Mouse (Mus musculus): ENCODE measurements around the gene Wdr63. TPM values are rescaled to one million over a fixed set of nuclear protein-coding genes. Genes with fewer than 3 reads are reported as not detected.

The Wdr63 gene
- total RNA-seq, 4 experiments from 2014 or later: 0.21 to 1.5 (median 0.29) TPM

DNA sequence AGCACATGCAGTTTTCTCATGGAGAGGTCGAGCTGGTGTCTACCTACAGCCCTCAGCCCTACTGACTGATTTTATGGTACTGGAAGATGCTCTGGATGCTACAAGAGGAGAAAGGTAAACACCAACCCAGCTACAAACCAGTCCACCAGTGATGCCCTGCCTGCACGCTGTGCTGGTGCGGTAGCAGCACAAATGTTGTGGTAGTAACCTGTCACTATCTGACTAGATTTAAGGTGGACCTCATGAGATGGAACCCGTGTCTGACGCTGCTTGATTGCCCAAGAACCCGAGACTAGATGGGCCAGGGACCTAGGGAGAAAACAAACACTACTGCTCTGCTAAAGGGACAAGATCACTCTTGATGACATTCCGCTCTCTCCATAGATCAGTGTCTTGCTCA is 50.8 kb downstream of the Wdr63 start:
- DNase-seq (ENCODE audit: low spot score in 2 of 2): no peak

DNA sequence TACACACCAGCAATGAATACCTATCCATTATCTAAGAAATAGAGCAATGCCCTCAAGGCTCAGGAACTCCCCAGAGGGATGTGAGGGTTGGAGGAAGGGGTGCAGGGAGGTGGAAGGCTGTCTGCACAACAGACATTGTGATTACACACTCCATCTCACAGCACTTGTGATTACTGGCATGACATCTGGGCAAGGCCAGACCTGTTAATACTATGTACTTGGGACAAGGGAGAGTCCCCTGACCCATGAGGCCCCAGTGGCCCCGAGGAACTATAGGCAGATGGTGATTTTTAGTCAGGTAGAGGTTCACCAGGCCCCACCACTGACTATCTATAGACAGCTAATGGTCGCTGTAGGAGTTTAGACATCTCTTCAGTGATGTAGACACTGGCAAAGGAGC is 54.1 kb downstream of the Wdr63 start:
- no peak for DNase-seq (ENCODE audit: low spot score in 2 of 2)

DNA sequence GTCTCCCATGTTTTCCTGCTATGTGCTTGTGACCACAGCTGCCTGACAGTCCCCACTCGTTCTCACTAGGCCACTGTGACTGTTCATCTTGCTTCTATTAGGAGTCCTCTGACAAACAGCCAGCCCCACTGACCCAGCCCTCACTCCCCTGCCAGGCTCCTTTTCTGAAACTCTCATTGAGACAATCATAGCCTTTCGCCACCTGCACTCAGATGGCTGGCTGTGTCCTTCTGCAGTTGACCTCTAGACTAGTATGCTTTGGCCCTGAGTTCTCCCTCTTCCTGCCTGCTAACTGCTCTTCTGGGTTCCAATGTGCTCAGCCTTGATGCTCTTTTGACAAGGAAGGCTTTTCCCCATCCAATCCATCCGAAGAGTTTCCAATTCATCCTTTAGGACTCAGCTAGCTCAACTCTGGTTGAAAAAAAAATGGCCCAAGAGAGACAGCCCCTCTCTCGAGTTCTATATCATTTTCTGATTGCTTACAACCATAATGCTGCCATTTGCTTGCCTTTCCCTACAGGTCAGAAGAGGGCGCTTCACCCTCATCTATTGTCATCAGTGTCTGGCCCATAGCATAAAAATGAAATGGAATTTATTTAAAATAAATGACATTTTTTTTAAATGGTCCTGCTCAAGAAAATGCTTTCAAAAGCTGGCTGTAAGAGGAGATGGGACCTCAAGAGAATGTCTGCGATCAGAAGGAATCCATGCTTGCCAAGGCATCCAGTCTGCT is 54.7 kb downstream of the Wdr63 start:
- DNase-seq (ENCODE audit: low spot score in 2 of 2): no peak

DNA sequence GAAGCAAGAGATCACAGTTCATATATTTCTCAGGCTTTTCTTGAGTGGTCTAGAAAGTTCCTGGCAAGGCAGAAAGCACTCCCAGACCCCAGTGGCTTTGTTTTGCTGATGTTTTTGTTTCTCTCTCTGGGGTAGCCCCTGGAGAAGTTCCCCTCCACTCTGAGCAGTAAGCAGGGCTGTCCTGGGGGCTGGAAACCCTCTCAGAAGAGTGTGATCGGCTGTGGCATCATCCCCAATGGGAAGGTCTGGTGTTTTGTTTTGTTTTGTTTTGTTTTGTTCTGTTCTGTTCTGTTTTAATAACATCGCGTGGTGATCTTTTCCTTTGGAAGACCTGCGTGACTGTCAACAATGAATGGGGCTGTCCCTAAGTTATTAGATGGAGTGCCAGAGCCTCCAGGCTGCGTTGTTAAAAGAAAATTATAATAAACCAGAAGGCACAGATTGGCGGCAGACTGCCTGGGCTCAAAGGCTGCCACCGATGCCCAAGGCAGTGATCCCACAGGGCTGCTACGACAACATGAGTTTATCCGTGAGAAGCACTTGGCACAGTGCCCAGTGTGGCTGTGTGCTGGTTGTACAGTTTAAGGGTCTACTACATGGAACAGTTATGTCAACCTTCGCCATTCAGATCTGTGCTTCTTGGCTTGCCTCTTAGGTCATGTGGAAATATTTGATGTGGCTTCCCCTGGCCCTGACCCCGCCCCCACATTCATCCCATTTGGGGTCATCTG is 56.5 kb downstream of the Wdr63 start:
- no peak for DNase-seq (ENCODE audit: low spot score in 2 of 2)

DNA sequence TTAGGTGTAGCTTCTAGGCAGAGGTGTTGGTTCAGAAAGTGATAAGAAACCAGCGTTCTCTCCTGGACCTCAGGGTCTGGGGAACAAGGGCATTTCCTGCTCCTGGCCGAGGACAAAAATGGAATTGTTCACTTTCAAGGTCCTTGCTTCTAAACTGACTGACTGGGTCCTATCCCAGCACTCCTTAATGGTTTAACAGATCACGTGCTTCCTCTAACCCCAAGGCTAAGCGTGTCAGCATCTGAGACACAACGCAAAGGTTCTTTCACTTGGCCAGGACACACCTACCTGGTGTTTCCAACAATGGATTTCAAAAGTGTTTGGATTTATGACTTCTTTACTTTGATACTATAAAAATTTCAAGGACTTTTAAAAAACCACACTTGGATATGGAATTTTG is 58.0 kb downstream of the Wdr63 start:
- DNase-seq (ENCODE audit: low spot score in 2 of 2): no peak

DNA sequence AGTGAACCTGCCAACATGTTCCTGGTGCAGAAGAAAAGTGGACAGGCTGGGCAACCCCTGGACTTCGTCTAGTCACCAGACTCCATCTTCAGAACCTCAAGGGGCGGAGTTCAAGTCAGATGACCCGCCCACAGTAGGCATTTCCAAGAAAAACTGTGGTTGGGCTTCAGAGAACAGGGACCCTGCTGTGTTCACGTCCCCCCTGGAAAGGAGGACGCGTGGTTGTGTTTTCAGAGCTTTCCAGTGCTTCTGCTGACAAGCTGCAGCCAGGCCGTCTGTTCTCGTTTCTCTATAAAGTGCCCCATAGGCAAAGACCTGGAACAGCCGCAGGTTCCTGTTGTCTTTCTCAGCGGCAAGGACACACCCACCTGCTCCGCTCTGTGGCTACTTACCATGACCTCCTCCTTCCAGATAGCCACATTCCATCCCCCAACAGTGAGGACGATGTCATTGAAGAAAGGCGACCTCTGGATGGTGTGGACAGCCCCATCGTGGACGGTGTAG is 60.2 kb downstream of the Wdr63 start:
- DNase-seq (ENCODE audit: low spot score in 2 of 2): no peak

DNA sequence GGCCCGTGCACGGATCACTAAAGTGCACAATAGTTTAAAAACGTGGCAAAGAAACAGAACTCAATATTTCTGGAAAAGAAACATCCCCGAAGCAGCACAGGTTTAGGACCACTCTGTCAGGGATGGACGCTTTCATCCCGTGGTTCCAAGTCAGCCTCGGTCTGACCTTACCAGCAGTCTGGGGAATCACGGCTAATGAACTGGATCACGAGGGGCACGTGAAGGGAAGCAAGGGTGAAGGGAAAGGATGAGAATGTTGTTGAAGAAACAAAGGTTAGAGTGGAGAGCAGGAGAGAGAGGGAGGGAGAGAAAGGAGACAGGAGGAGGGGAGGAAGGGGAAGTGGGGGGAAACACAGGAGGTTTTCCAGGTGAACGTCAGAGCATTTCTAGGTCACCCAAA is 61.9 kb downstream of the Wdr63 start:
- DNase-seq (ENCODE audit: low spot score in 2 of 2): no peak

DNA sequence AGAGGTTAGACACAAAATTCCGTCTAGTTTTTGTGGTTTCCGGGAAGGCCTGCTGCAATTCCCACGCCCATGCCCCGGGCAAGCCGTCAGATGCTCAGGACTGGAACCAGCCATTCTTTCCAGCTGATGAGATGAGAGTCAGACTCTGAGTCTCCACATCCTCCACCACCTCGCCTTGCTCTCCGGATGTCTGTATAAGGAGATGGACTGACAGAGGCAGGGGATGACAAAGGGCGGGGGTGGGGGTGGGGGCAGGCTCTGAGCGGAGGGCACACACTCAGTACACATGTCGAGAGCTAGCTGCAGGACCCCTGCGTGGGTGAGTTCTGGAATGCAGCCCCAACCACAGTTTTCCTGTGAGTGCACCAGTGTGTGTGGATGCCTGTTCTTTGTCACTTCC is 63.0 kb downstream of the Wdr63 start:
- no peak for DNase-seq (ENCODE audit: low spot score in 2 of 2)

DNA sequence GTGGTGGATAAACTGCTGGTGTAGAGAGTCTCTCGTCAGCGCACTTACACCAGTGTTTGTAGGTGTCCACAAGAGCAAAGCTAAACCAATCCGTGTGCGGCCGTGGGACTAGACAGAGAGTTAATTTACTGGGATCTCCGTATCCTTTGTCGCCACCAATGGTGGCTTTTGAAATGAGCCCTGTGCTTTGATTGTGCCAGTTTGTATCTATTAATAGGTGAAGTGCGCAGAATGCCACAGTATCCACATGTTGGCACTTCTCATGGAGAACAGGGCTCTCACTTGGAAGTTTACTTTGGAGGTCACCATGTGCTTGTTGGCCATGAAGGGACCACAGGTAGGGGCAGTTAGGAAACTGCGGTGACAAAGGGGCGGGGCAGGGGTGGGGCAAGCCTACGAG is 66.5 kb downstream of the Wdr63 start:
- DNase-seq (ENCODE audit: low spot score in 2 of 2): no peak

DNA sequence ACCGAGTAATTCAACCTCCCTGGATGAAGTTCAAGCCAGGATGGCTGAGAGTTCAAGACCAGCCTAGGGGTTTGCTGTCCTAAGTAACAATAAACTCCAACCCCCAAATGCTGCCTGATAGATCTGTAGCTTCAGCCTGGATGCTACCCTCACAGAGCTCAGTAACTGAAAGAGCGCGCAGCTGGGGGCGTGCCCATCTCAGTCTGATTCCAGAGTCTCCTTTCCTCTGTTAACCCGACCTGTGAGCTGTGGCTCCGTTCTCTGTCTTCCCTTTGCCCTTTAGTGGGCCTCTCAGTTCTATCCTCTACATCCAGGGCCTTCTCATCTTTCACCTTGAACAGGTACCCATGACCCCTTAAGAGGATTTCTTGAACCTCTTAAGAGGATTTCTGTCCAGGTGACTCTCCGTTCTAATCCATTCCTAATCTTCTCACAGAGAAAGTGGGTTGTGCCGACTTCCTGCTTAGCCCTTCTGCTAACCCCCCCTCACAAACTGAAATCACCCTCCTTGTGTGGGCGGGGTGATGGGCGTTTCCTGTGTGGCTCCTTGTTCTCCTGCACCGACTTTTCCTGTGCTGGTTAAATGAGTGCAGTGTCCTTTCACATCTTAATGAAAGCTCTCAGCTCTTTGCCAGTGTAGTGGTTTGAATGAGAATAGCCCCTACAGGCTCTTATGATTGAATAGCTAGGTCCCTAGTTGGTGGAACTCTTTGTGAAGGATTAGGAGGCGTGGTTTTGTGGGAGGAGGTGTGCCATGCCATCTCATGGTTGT is 68.6 kb downstream of the Wdr63 start:
- no peak for DNase-seq (ENCODE audit: low spot score in 2 of 2)

DNA sequence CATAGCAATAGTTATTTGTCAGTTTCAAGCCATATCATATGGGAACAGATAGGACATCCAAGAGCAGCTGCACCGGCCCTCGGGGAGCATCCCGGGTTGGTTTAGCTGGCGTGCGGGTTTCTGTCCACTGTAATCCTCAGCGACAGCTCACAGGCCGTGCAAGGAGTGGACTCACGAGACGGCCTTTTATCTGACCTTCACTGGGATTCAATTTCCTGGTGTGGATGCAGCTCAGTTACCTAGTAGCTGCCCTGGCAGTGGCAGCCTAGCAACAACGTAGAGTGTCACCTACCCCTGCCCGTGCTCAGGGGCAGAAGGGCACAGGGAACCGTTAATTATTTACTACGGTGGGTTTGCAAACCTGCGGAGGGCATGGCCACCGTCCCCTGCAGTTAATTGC is 70.0 kb downstream of the Wdr63 start:
- DNase-seq (ENCODE audit: low spot score in 2 of 2): no peak

DNA sequence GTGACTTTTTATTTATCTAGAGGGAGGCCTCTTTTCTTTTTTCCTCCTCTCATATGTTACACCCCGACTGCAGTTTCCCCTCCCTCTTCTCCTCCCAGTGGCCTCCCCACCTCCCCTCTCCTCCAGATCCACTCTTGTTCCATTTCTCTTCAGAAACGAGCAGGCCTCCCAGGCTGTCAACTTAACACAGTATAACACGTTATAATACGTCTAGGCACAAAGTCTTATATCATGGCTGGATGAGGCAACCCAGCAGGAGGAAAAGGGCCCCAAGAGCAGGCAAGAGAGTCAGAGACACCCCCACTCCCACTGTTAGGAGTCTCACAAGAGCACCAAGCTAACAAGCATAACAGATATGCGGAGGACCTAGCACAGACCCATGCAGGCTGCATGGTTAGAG is 75.0 kb downstream of the Wdr63 start:
- DNase-seq (ENCODE audit: low spot score in 2 of 2): no peak

DNA sequence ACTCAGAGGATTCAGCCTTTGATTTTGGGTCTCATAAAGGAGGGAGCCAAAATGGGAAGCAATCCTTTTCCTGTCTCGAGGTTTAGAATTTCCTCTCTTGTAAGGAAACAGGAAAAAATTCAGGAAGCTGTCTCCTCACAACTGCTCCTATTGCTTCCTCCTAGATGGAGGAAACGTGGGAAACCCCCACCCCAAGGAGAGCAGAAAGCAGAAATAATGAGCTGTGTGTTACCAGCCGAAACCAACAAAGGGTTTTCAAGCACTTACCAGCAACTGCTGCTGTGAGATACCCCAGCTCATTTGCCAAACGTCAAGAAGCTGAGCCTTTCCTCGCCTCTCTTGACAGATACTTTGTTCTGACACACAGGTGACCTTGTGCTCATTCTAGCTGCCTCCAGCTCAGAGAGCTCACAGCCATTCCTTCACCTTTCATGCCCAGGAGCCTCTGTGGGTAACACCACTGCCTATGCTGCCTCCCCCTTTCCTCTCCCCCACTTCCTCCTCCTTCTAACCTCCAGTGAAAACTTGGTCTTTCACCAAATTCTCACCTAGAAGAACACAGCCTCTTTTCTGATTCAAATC is 77.6 kb downstream of the Wdr63 start:
- DNase-seq (ENCODE audit: low spot score in 2 of 2): no peak

DNA sequence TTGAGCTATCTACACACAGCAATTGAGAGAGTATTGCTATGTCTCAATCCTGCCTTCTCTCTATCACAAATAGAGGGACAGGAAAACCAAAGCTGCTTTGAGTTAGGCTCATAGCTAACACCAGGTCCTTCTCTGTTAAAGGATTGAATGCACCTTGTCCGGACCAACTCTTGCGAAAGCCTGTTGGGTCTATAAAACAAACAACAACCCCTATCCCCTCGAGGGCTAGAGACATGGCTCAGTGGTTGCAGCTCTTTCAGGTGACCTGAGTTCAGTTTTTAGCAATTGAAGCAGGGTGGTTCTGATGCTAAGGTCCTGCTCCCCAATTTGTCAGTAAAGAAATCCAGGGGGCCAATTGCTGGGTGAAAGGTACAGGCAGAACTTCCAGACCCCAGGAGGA is 78.7 kb downstream of the Wdr63 start:
- DNase-seq (ENCODE audit: low spot score in 2 of 2): no peak

DNA sequence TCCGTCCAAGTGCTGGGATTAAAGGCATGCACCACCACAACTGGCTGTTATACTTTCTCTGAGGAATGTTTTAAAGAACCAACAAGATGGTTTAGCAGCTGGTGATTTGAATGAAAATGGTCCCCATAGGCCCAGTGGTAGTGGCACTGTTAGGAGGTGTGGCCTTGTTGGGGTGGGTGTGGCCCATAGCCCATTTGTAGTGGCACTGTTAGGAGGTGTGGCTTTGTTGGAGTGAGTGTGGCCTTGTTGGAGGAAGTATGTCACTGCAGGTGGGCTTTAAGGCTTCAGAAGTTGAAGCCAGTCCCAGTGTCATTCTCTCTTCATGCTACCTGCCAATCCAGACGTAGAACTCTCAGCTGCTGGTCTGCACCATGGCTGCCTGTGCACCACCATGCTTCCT is 79.5 kb downstream of the Wdr63 start:
- no peak for DNase-seq (ENCODE audit: low spot score in 2 of 2)

DNA sequence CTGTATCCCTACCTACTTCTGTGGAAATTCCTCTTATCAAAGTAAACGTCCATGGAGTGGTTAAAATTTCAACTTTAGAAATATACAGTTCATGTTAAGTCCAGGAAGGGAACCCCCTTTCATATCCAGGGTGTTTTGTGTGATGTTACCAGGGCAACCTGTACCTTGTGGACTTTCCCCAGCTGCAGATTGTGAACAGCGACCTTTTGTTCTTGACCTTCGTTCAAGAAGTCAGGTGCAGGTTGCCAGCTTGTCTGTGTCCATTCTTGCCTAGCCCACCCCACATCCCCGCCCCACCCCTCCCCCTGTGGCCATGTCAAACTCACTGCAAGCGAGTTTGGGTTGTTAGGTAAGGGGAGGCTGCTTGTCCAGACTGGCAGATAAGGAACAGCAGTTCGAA is 80.8 kb downstream of the Wdr63 start:
- DNase-seq (ENCODE audit: low spot score in 2 of 2): no peak

DNA sequence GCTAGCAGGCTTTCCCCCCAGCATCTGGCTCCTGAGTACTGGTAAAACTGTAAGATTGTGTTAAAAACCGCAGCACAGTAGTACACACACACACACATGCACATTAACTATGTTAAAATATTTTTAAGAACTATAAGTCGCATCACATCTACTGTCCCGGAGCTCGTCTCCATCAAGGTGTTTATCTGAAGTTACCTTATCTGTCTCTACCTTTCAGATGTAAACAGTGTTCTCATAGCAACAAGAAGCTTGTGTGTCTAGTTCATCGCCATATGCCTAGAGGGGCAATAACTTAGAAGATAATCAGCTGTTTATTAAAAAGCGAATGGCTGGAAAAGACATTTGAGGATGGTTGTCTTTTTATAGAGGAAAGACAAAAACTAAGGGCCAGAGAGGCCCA is 82.4 kb downstream of the Wdr63 start:
- no peak for DNase-seq (ENCODE audit: low spot score in 2 of 2)

DNA sequence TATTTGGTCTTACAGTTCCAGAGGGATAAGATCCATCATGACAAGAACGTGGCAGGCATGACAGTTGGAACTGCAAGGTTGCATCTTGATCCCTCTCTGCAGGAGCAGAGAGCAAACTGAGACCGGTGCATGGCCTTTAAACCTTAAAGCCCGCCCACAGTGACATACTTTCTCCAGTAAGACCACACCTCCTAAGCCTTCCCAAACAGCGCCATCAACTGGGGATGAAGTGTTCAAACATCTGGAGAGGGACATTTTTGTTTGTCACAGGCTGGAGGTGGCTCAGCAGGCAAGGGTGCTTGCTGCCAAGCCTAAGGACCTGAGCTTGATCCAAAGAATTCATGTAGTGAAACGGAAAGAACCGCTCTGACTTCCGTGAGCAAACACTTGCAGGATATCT is 83.2 kb downstream of the Wdr63 start:
- DNase-seq (ENCODE audit: low spot score in 2 of 2): no peak

DNA sequence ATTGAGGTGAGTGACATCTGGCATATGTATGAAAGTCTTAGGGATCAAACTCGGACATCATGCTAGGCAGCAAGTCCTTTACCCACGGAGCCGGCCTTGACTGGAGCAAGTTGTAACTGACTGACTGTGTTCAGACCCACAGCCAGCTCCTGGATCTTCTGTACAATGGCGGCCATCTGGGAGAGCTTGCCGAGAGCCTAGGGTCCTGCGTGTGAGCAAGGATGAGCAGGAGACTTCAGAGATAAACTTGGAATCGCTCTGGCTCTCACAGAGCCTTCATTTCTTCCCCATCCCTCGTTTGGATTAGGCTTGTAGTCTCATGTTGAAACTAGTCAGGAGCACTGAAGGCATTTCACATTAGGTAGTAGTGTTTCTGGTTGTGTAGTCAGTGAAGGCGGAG is 85.7 kb downstream of the Wdr63 start:
- no peak for DNase-seq (ENCODE audit: low spot score in 2 of 2)

DNA sequence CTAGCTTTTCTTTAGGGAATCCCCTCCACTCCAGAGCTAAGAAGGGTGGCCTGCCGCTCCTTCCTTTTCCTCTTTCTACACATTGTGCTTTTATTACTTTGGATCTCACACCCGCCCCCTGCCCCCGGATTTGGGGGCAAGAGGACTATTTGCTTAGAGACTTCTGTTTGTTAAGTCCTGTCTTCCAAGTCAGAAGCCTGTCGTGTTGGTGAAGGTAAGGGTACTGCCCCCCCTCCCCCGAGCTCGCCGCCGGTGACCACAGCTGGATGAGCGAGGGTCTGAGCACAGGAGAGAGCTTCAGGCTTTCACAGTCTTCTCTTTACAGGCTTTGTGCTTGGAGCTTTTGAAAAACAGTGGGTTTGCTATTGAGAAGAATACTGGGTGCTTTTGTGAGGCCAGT is 90.4 kb downstream of the Wdr63 start:
- no peak for DNase-seq (ENCODE audit: low spot score in 2 of 2)

DNA sequence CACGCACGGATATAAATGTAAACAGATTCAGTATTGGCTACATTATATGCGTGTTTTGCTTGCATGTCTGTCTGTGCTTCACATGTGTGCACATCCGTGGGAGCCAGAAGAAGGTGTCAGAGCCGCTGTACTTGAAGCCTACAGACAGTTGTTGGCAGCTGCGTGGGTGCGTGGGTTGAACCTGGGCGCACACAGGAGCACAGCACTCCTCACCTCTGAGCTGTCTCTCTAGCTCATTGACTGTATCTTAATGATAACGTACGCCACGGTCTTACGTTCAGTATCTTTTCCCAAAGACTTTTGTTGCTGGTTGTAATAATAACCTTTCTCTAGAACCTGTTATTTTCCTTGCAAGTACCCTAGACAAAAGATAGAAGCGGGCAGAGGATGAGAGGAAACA is 91.0 kb downstream of the Wdr63 start:
- DNase-seq (ENCODE audit: low spot score in 2 of 2): no peak

DNA sequence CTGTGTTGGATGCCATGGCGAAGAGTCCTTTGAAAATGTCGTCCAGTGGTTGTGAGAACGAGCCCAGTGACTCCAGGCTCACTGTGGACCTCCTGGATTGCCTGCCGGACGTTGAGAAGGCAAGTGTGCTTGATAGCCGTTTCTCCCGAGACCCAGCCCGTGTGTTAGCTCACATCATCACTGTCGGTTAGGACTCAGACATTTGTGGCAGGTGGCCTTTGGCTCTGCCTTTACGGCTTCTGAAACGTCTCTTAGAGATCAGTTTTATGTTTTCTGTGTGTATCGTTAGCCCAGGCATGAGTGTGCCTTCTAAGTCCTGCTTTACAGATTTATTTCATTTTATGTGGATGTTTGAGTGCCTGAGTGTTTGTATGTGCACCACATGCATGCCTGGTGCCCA is 93.6 kb downstream of the Wdr63 start:
- no peak for DNase-seq (ENCODE audit: low spot score in 2 of 2)

All from left cerebral cortex, adult 8-10 months (tissue).